Mouse (Mus musculus) lung, embryonic 15.5 days (tissue): ENCODE measurements around the gene Lrig1. TPM values are rescaled to one million over a fixed set of nuclear protein-coding genes. Genes with fewer than 3 reads are reported as not detected.

Experiments used
- ATAC-seq: fragments of 200-750 bp; cut with Nextera tagmentation; 2 replicates; pipeline ENCODE4 v1.8.0; 2017; ENCODE audit warnings: moderate number of reproducible peaks, borderline replicate concordance; ENCODE audit not compliant: low FRiP score, low TSS enrichment; ENCODE audit errors: extremely low read depth
- H3K27ac ChIP-seq: fragments of 300-500 bp; sonication (generic); 2 replicates; pipeline ENCODE4 v1.5.1; 2015; ENCODE audit warnings: moderate library complexity, mild to moderate bottlenecking, inconsistent platforms
- H3K27me3 ChIP-seq: fragments of 300-500 bp; sonication (generic); 2 replicates; pipeline ENCODE4 v1.6.1; 2015; ENCODE audit warnings: inconsistent platforms
- H3K36me3 ChIP-seq: fragments of 300-500 bp; sonication (generic); 2 replicates; pipeline ENCODE4 v1.6.1; 2015; ENCODE audit warnings: inconsistent platforms
- H3K4me1 ChIP-seq: fragments of 300-500 bp; sonication (generic); 2 replicates; pipeline ENCODE4 v1.6.1; 2015; ENCODE audit warnings: inconsistent platforms
- H3K4me2 ChIP-seq: fragments of 300-500 bp; sonication (generic); 2 replicates; pipeline ENCODE4 v1.6.1; 2015; ENCODE audit warnings: inconsistent platforms, mild to moderate bottlenecking, moderate library complexity
- H3K4me3 ChIP-seq: fragments of 300-500 bp; sonication (generic); 2 replicates; pipeline ENCODE4 v1.5.1; 2015; ENCODE audit warnings: mild to moderate bottlenecking, inconsistent platforms
- H3K9ac ChIP-seq: fragments of 300-500 bp; sonication (generic); 2 replicates; pipeline ENCODE4 v1.6.1; 2015; ENCODE audit warnings: inconsistent platforms
- H3K9me3 ChIP-seq: fragments of 300-500 bp; sonication (generic); 2 replicates; pipeline ENCODE4 v1.6.1; 2016; ENCODE audit warnings: inconsistent platforms
- WGBS: fragments of 180-500 bp; shearing (Covaris S2); methylation state at CpG from one replicate; pipeline ENCODE4 v1.1.7; 2015; 5-methylcytosine and 5-hydroxymethylcytosine counted together
- polyA plus RNA-seq: library from polyadenylated mRNA; unstranded; fragments of >200 nt; fragmentation: Nextera tagmentation; extraction: Ambion mirVana; gene quantifications from 2 replicates; pipeline ENCODE4 v1.2.1, GENCODE M21; 2015

Lrig1 gene
- polyA plus RNA-seq, 1 experiment from 2014 or later: 9.0 TPM

- no peaks in the 10 kb centered on the region for H3K9me3 ChIP-seq
- no peaks in the 10 kb centered on the region for H3K36me3 ChIP-seq
- peak overlapping the region; percentile 52; the same call in 1 of the 2 replicates for H3K27ac ChIP-seq
- WGBS: 56% methylated on average over 10 of the region's 10 CpGs
- H3K27me3 ChIP-seq: no peaks in the 10 kb centered on the region
- no peak for ATAC-seq
- peaks cover 36% of the 10 kb centered on the region for H3K4me1 ChIP-seq
- H3K9ac ChIP-seq: no peak overlapping the region
- no peak overlapping the region for H3K4me2 ChIP-seq
- no peak overlapping the region for H3K4me3 ChIP-seq
Observed at GRCm38 (mm10) chr6:94653388-94654316, 46.3 kb downstream of the Lrig1 start.

GRCm38 (mm10) chr6:94652659-94653213 lies 47.2 kb downstream of the Lrig1 start:
- no peaks in the 10 kb centered on the region for H3K9me3 ChIP-seq
- no peak overlapping the region for H3K4me2 ChIP-seq
- peaks cover 45% of the 10 kb centered on the region for H3K4me1 ChIP-seq
- WGBS: 56% methylated on average over 6 of the region's 6 CpGs
- H3K27ac ChIP-seq: no peak overlapping the region
- H3K27me3 ChIP-seq: no peaks in the 10 kb centered on the region
- no peak for ATAC-seq
- H3K4me3 ChIP-seq: no peak overlapping the region
- H3K36me3 ChIP-seq: no peaks in the 10 kb centered on the region
- H3K9ac ChIP-seq: no peak overlapping the region

- Histone ChIP-seq H3K9me3 (no peaks in the 10 kb centered on the region), H3K4me3 (no peak overlapping the region), H3K36me3 (no peaks in the 10 kb centered on the region), H3K27me3 (no peaks in the 10 kb centered on the region), H3K27ac (no peak overlapping the region), H3K9ac (no peak overlapping the region), H3K4me1 (peaks cover 57% of the 10 kb centered on the region), H3K4me2 (no peak overlapping the region)
- WGBS: 74% methylated on average over 17 of the region's 17 CpGs
- no peak for ATAC-seq
Observed at GRCm38 (mm10) chr6:94651541-94651940, 48.4 kb downstream of the Lrig1 start.

GRCm38 (mm10) chr6:94649637-94650036 lies 50.3 kb downstream of the Lrig1 start:
- peaks cover 52% of the 10 kb centered on the region for H3K4me1 ChIP-seq

GRCm38 (mm10) chr6:94648496-94648895 lies 51.5 kb downstream of the Lrig1 start:
- Histone ChIP-seq H3K4me3 (no peak overlapping the region), H3K9me3 (no peaks in the 10 kb centered on the region), H3K36me3 (no peaks in the 10 kb centered on the region), H3K4me2 (no peak overlapping the region), H3K4me1 (peaks cover 47% of the 10 kb centered on the region), H3K9ac (no peak overlapping the region), H3K27me3 (no peaks in the 10 kb centered on the region), H3K27ac (peak overlapping the region; percentile 85)
- WGBS: 54% methylated on average over 4 of the region's 4 CpGs
- ATAC-seq: no peak

More at GRCm38 (mm10) chr6:94649637-94650036, 50.3 kb downstream of the Lrig1 start:
- no peaks in the 10 kb centered on the region for H3K36me3 ChIP-seq
- no peak overlapping the region for H3K9ac ChIP-seq
- H3K27me3 ChIP-seq: no peaks in the 10 kb centered on the region
- no peak for ATAC-seq
- no peak overlapping the region for H3K4me3 ChIP-seq
- no peaks in the 10 kb centered on the region for H3K9me3 ChIP-seq
- H3K4me2 ChIP-seq: no peak overlapping the region
- WGBS: 88% methylated on average over 1 of the region's 1 CpGs
- no peak overlapping the region for H3K27ac ChIP-seq

GRCm38 (mm10) chr6:94647574-94648430 lies 52.2 kb downstream of the Lrig1 start:
- no peak overlapping the region for H3K9ac ChIP-seq

GRCm38 (mm10) chr6:94646902-94647301 lies 53.1 kb downstream of the Lrig1 start:
- Histone ChIP-seq H3K9me3 (no peaks in the 10 kb centered on the region), H3K9ac (no peak overlapping the region), H3K4me1 (peaks cover 34% of the 10 kb centered on the region), H3K36me3 (no peaks in the 10 kb centered on the region), H3K4me2 (no peak overlapping the region), H3K27ac (no peak overlapping the region), H3K4me3 (no peak overlapping the region), H3K27me3 (no peaks in the 10 kb centered on the region)
- no peak for ATAC-seq
- 69% methylated on average over 6 of the region's 6 CpGs for WGBS

More at GRCm38 (mm10) chr6:94647574-94648430, 52.2 kb downstream of the Lrig1 start:
- ATAC-seq: peak; percentile 91
- no peak overlapping the region for H3K4me3 ChIP-seq
- H3K36me3 ChIP-seq: no peaks in the 10 kb centered on the region
- peaks cover 41% of the 10 kb centered on the region for H3K4me1 ChIP-seq
- H3K4me2 ChIP-seq: peak overlapping the region; percentile 39
- H3K9me3 ChIP-seq: no peaks in the 10 kb centered on the region
- 14% methylated on average over 10 of the region's 10 CpGs for WGBS
- peak overlapping the region; percentile 85 for H3K27ac ChIP-seq
- no peaks in the 10 kb centered on the region for H3K27me3 ChIP-seq

GRCm38 (mm10) chr6:94646274-94646863 lies 53.6 kb downstream of the Lrig1 start:
- no peaks in the 10 kb centered on the region for H3K36me3 ChIP-seq
- H3K27ac ChIP-seq: no peak overlapping the region
- no peak overlapping the region for H3K9ac ChIP-seq
- H3K4me3 ChIP-seq: no peak overlapping the region
- peaks cover 34% of the 10 kb centered on the region for H3K4me1 ChIP-seq
- H3K27me3 ChIP-seq: no peaks in the 10 kb centered on the region
- WGBS: 68% methylated on average over 6 of the region's 6 CpGs
- no peak for ATAC-seq
- no peaks in the 10 kb centered on the region for H3K9me3 ChIP-seq
- H3K4me2 ChIP-seq: no peak overlapping the region

GRCm38 (mm10) chr6:94645723-94646122 lies 54.2 kb downstream of the Lrig1 start:
- Histone ChIP-seq H3K4me1 (peaks cover 35% of the 10 kb centered on the region), H3K4me2 (no peak overlapping the region), H3K9me3 (no peaks in the 10 kb centered on the region), H3K27ac (no peak overlapping the region), H3K4me3 (no peak overlapping the region), H3K9ac (no peak overlapping the region), H3K36me3 (no peaks in the 10 kb centered on the region), H3K27me3 (no peaks in the 10 kb centered on the region)
- 40% methylated on average over 4 of the region's 4 CpGs for WGBS
- no peak for ATAC-seq

- Histone ChIP-seq H3K4me3 (no peak overlapping the region), H3K4me2 (no peak overlapping the region), H3K27ac (no peak overlapping the region), H3K36me3 (no peaks in the 10 kb centered on the region), H3K27me3 (no peaks in the 10 kb centered on the region), H3K9me3 (no peaks in the 10 kb centered on the region), H3K4me1 (peaks cover 41% of the 10 kb centered on the region), H3K9ac (no peak overlapping the region)
- WGBS: 66% methylated on average over 3 of the region's 3 CpGs
- no peak for ATAC-seq
Observed at GRCm38 (mm10) chr6:94644641-94645040, 55.3 kb downstream of the Lrig1 start.

GRCm38 (mm10) chr6:94643989-94644388 lies 56.0 kb downstream of the Lrig1 start:
- no peak overlapping the region for H3K4me3 ChIP-seq
- H3K27ac ChIP-seq: no peak overlapping the region
- no peaks in the 10 kb centered on the region for H3K9me3 ChIP-seq
- H3K27me3 ChIP-seq: no peaks in the 10 kb centered on the region
- WGBS: 85% methylated on average over 2 of the region's 2 CpGs
- H3K4me1 ChIP-seq: peaks cover 39% of the 10 kb centered on the region
- H3K36me3 ChIP-seq: no peaks in the 10 kb centered on the region
- no peak overlapping the region for H3K9ac ChIP-seq
- no peak overlapping the region for H3K4me2 ChIP-seq
- no peak for ATAC-seq
